Comparison of ENCODE assay signal across 18 mouse cellular contexts in genomic region chr15:89477806-89478205, GRCm38 (mm10). TPM values are rescaled to one million over a fixed set of nuclear protein-coding genes. Genes with fewer than 3 reads are reported as not detected.
DNase-seq lines count a peak whose midpoint lies in the region; ATAC-seq and TF ChIP-seq lines count a peak whose summit lies in the region.
"Had no signal": no experiment of that assay in that cellular context is flagged by ENCODE, and none has a peak within 500 bp of the region (broad histone marks: within the 10 kb centered on the region; RNA-seq: fewer than 3 reads in every experiment).

No protein-coding gene starts in this region.

- TF ChIP-seq CTCF in lung, adult 2 months (IDR thresholded peaks at IDR 0.05; ENCODE audit: insufficient read depth, low read length): no peak

- no peaks in the 10 kb centered on the region for H3K27me3 ChIP-seq in heart, embryonic 13.5 days (replicated peaks)
- H3K27me3 ChIP-seq in kidney, embryonic 15.5 days: no peaks in the 10 kb centered on the region
- no peaks in the 10 kb centered on the region for H3K27me3 ChIP-seq in lung, embryonic 16.5 days (ENCODE audit: control insufficient read depth, insufficient read depth, low read depth, low read length)
- H3K27me3 ChIP-seq in splenic B cell, adult 2 months (ENCODE audit: control insufficient read depth, insufficient read depth, low read length, poor library complexity, severe bottlenecking): no peaks in the 10 kb centered on the region
- H3K27me3 ChIP-seq: midbrain, embryonic 15.5 days had no signal

- H3K36me3 ChIP-seq in heart, embryonic 13.5 days: no peaks in the 10 kb centered on the region
- no peaks in the 10 kb centered on the region for H3K36me3 ChIP-seq in kidney, embryonic 15.5 days
- H3K36me3 ChIP-seq in lung, embryonic 16.5 days (ENCODE audit: control insufficient read depth, insufficient read depth, low read length): no peaks in the 10 kb centered on the region
- H3K36me3 ChIP-seq in splenic B cell, adult 2 months (ENCODE audit: control insufficient read depth, insufficient read depth, low read length, poor library complexity, severe bottlenecking): no peaks in the 10 kb centered on the region; the same call in 1 of the 2 replicates
- H3K36me3 ChIP-seq: midbrain, embryonic 15.5 days had no signal

- ATAC-seq in heart, embryonic 13.5 days (ENCODE audit: extremely low read depth, insufficient number of reproducible peaks, low FRiP score, low TSS enrichment): no peak
- ATAC-seq in kidney, embryonic 15.5 days (replicated peaks; ENCODE audit: low FRiP score): no peak
- no peak for ATAC-seq in lung, embryonic 16.5 days (ENCODE audit: low read depth)
- ATAC-seq: intestine, postnatal 0 days; midbrain, embryonic 15.5 days had no signal

- peaks cover 31% of the 10 kb centered on the region for H3K4me1 ChIP-seq in heart, embryonic 13.5 days
- peaks cover 14% of the 10 kb centered on the region for H3K4me1 ChIP-seq in kidney, embryonic 15.5 days
- peaks cover 8% of the 10 kb centered on the region for H3K4me1 ChIP-seq in lung, embryonic 16.5 days (replicated peaks; ENCODE audit: control insufficient read depth, insufficient read depth, low read length)
- H3K4me1 ChIP-seq in lung, adult 2 months (ENCODE audit: control insufficient read depth, insufficient read depth, low read length): peaks cover 12% of the 10 kb centered on the region

- H3K4me3 ChIP-seq in heart, embryonic 13.5 days: no peak overlapping the region
- no peak overlapping the region for H3K4me3 ChIP-seq in kidney, embryonic 15.5 days (replicated peaks)
- H3K4me3 ChIP-seq in lung, embryonic 16.5 days (ENCODE audit: low read length): no peak overlapping the region
- H3K4me3 ChIP-seq in lung, adult 2 months (replicated peaks; ENCODE audit: extremely low read depth, low read depth, low read length): no peak overlapping the region

- H3K9me3 ChIP-seq in heart, embryonic 13.5 days: no peaks in the 10 kb centered on the region
- no peaks in the 10 kb centered on the region for H3K9me3 ChIP-seq in kidney, embryonic 15.5 days (replicated peaks)
- 0 out of 2 replicates have a peak, but pooled peaks cover 2% of the 10 kb centered on the region for H3K9me3 ChIP-seq in lung, embryonic 16.5 days (ENCODE audit: control insufficient read depth, low read length)
- H3K9me3 ChIP-seq: midbrain, embryonic 15.5 days had no signal

- 60% methylated on average over 8 of the region's 8 CpGs for WGBS in heart, embryonic 13.5 days
- 52% methylated on average over 8 of the region's 8 CpGs for whole genome bisulfite sequencing in kidney, embryonic 15.5 days
- 51% methylated on average over 8 of the region's 8 CpGs for WGBS in lung, embryonic 16.5 days
- WGBS in lung, adult 2 months: 61% methylated on average over 8 of the region's 8 CpGs

- 0 out of 2 replicates have a peak overlapping the region, but pooled peaks have one; percentile 5 for H3K27ac ChIP-seq in heart, embryonic 13.5 days (replicated peaks)
- peak overlapping the region; percentile 41; the same call in 1 of the 2 replicates for H3K27ac ChIP-seq in kidney, embryonic 15.5 days
- peak overlapping the region; percentile 18; the same call in 1 of the 2 replicates for H3K27ac ChIP-seq in lung, embryonic 16.5 days (ENCODE audit: low read length)
- H3K27ac ChIP-seq: hindbrain, embryonic 14.5 days; liver, embryonic 14.5 days; midbrain, embryonic 15.5 days had no signal

- H3K9ac ChIP-seq in heart, embryonic 13.5 days: no peak overlapping the region
- no peak overlapping the region for H3K9ac ChIP-seq in kidney, embryonic 15.5 days
- H3K9ac ChIP-seq in lung, embryonic 16.5 days (ENCODE audit: low read length): no peak overlapping the region
- H3K9ac ChIP-seq: hindbrain, embryonic 14.5 days; liver, embryonic 14.5 days; midbrain, embryonic 15.5 days had no signal

- TF ChIP-seq POLR2A in lung, adult 2 months (IDR thresholded peaks at IDR 0.05; ENCODE audit: borderline replicate concordance, extremely low read depth, low read depth, low read length): no peak

- no peak for DNase-seq in heart, adult 8-10 months (ENCODE audit: low spot score)
- DNase-seq in kidney, postnatal 25 days: no peak
- no peak for DNase-seq in lung, adult 2 months
- DNase-seq in splenic B cell, adult 2 months (ENCODE audit: low read depth, low spot score): peak; percentile 34
- DNase-seq in gastrocnemius, postnatal 4 days (ENCODE audit: low spot score in 2 of 2): no peak
- DNase-seq: spleen, adult 18-20 months had no signal

- no peak overlapping the region for H3K4me2 ChIP-seq in heart, embryonic 13.5 days
- 0 out of 2 replicates have a peak overlapping the region, but pooled peaks have one; percentile 86 for H3K4me2 ChIP-seq in kidney, embryonic 15.5 days
- H3K4me2 ChIP-seq in lung, embryonic 16.5 days (ENCODE audit: low read depth, low read length): no peak overlapping the region

RNA-seq across cellular contexts. Expression of gene Arsa, which starts 0.6 kb away (rescaled TPM):
- polyA plus RNA-seq in heart, embryonic 13.5 days (2015; fragmentation: Nextera tagmentation; extraction: Ambion mirVana): 15.1 and 15.3 TPM in 2 replicates
- 10 to 100 TPM; 10.9 to 12.7 (median 11.8) TPM for total RNA-seq in heart, adult 8-10 months (2022)
- 14.4 and 18.7 TPM in 2 replicates for polyA plus RNA-seq in kidney, embryonic 15.5 days (2015; fragmentation: Nextera tagmentation; extraction: Ambion mirVana)
- 22.1 and 27.0 TPM in 2 replicates for polyA plus RNA-seq in lung, embryonic 16.5 days (2015; fragmentation: Nextera tagmentation; extraction: Ambion mirVana)
- polyA plus RNA-seq in lung, adult 2 months (2012; rRNA removed): 57.7 and 62.4 TPM in 2 replicates
- total RNA-seq in gastrocnemius, postnatal 4 days (2021): 10 to 100 TPM; 13.6 to 15.2 TPM

RNA-seq across cellular contexts. Expression of gene Shank3, which starts 21.6 kb away (rescaled TPM):
- 1.7 and 2.0 TPM in 2 replicates for polyA plus RNA-seq in heart, embryonic 13.5 days (2015; fragmentation: Nextera tagmentation; extraction: Ambion mirVana)
- total RNA-seq in heart, adult 8-10 months (2022): 10 to 100 TPM; 36.3 to 53.5 (median 43.5) TPM
- 1.8 and 2.2 TPM in 2 replicates for polyA plus RNA-seq in kidney, embryonic 15.5 days (2015; fragmentation: Nextera tagmentation; extraction: Ambion mirVana)
- 2.3 and 2.5 TPM in 2 replicates for polyA plus RNA-seq in lung, embryonic 16.5 days (2015; fragmentation: Nextera tagmentation; extraction: Ambion mirVana)
- 103 and 141 TPM in 2 replicates for polyA plus RNA-seq in lung, adult 2 months (2012; rRNA removed)
- total RNA-seq in gastrocnemius, postnatal 4 days (2021): 10 to 100 TPM; 30.4 to 35.7 TPM

RNA-seq across cellular contexts. Expression of gene Mapk8ip2, which starts 24.1 kb away (rescaled TPM):
- 0.27 and 0.45 TPM in 2 replicates for polyA plus RNA-seq in heart, embryonic 13.5 days (2015; fragmentation: Nextera tagmentation; extraction: Ambion mirVana)
- under 1 TPM in 3 of 4 experiments, not detected in 1; 0.09 to 0.25 (median 0.09) TPM for total RNA-seq in heart, adult 8-10 months (2022)
- 0.77 and 1.7 TPM in 2 replicates for polyA plus RNA-seq in kidney, embryonic 15.5 days (2015; fragmentation: Nextera tagmentation; extraction: Ambion mirVana)
- polyA plus RNA-seq in lung, embryonic 16.5 days (2015; fragmentation: Nextera tagmentation; extraction: Ambion mirVana): 0.50 and 0.74 TPM in 2 replicates
- 0.10 and 0.11 TPM in 2 replicates for polyA plus RNA-seq in lung, adult 2 months (2012; rRNA removed)
- under 1 TPM; 0.31 to 0.32 TPM for total RNA-seq in gastrocnemius, postnatal 4 days (2021)
- total RNA-seq: granulocyte monocyte progenitor cell, adult 5-6 weeks had no signal

RNA-seq across cellular contexts. Expression of gene Chkb, which starts 48.1 kb away (rescaled TPM):
- 65.1 and 71.5 TPM in 2 replicates for polyA plus RNA-seq in heart, embryonic 13.5 days (2015; fragmentation: Nextera tagmentation; extraction: Ambion mirVana)
- 10 to 100 TPM; 46.7 to 59.6 (median 54.0) TPM for total RNA-seq in heart, adult 8-10 months (2022)
- 57.2 and 62.0 TPM in 2 replicates for polyA plus RNA-seq in kidney, embryonic 15.5 days (2015; fragmentation: Nextera tagmentation; extraction: Ambion mirVana)
- 58.4 and 60.4 TPM in 2 replicates for polyA plus RNA-seq in lung, embryonic 16.5 days (2015; fragmentation: Nextera tagmentation; extraction: Ambion mirVana)
- polyA plus RNA-seq in lung, adult 2 months (2012; rRNA removed): 51.3 and 67.1 TPM in 2 replicates
- 10 to 100 TPM; 35.8 to 51.0 TPM for total RNA-seq in gastrocnemius, postnatal 4 days (2021)

RNA-seq across cellular contexts. Expression of gene Gm44502, which starts 48.3 kb away (rescaled TPM):
- 0.53 and 0.90 TPM in 2 replicates for polyA plus RNA-seq in heart, embryonic 13.5 days (2015; fragmentation: Nextera tagmentation; extraction: Ambion mirVana)
- total RNA-seq in heart, adult 8-10 months (2022): 10 to 100 TPM in 2 of 4 experiments, 1 to 10 TPM in 2; 6.9 to 14.3 (median 10.7) TPM
- 0.15 TPM in 1 of 2 replicates, not detected in the other for polyA plus RNA-seq in kidney, embryonic 15.5 days (2015; fragmentation: Nextera tagmentation; extraction: Ambion mirVana)
- polyA plus RNA-seq in lung, embryonic 16.5 days (2015; fragmentation: Nextera tagmentation; extraction: Ambion mirVana): not detected in 2 replicates
- polyA plus RNA-seq in lung, adult 2 months (2012; rRNA removed): 4.4 TPM in 1 of 2 replicates, not detected in the other
- 1 to 10 TPM; 1.7 TPM for total RNA-seq in gastrocnemius, postnatal 4 days (2021)
- total RNA-seq: layer of hippocampus, postnatal 10 days had no signal
- polyA plus RNA-seq: embryonic facial prominence, embryonic 14.5 days; forebrain, embryonic 11.5 days; hindbrain, embryonic 14.5 days; intestine, postnatal 0 days; midbrain, embryonic 15.5 days; stomach, embryonic 16.5 days had no signal

Comparison
In these comparisons a context has a peak if more than half of its experiments do, and no peak if none do; other contexts are left out.
1. RNA of gene Shank3, which starts 21.6 kb away (polyA plus RNA-seq): 103 to 141 TPM in lung, adult 2 months; 2.3 to 2.5 TPM in lung, embryonic 16.5 days, 1.8 to 2.2 TPM in kidney, embryonic 15.5 days and 1.7 to 2.0 TPM in heart, embryonic 13.5 days; every median in the first group is over 10 times any median in the second.
2. Peak in every context shown above with its lines, with median percentiles within 50 percentile points of each other: H3K27ac ChIP-seq.